Mouse (Mus musculus) right cerebral cortex, adult 18-20 months (tissue): ENCODE results near the gene Cfc1.

Experiments used
- DNase-seq: peaks from one replicate; pipeline ENCODE4 v3.0.0; 2022; ENCODE audit warnings: mixed read lengths

Gene Cfc1

DNA sequence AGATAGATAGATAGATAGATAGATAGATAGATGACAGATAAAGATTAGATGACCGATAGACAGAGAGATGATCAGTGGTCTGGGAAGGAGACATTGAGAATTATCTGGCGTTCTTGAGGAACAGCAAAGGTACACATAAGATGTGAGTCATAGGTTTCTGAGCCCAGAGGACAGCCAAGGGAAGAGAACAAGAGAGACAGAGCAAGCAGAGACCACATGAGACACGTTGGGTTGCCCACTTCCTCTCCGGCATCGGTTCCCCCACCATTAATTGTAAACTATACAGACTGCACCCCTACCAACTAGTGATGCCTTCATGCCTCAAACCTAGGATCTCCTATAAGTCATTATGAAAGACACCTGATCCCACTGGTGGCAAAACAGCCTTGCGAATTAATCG is 18.8 kb downstream of the Cfc1 start:
- no peak for DNase-seq

GRCm38 (mm10) chr1:34560843-34561242 is 25.4 kb downstream of the Cfc1 start, which contains the start of gene Prss40:
Gene Prss40, minus strand, starts transcription at chr1:34560943.
- no peak for DNase-seq

DNA sequence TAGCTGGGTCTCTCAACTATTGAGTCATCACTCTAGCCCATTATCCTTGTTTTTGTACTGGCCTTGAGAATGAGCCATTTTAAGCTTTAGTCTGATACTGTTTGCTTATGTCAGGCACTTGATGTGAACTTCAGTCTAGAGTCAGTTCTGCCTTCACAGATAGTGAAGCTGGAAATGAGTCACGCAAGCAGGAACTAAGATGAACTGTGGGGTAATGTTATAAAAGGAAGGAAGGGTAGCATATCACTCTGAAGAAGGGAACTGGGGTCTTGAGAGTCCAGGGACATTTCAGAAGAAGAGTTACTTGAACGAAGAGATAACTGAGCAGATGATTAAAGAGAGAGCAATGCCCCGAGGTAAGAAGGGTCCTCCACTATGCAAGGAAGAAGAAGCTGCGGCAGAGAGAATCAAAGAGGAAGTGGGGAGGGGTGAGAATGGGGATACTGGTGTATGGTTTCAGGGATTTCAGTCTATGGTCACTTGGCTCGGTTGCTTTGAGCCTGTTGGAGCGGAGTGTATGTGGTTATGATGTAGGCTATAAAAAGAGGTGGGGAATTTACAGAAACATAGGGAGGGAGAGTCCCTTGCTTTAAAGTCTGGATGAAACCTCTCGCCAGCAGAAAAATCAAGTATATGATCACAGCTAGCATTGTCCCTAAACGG is 29.1 kb downstream of the Cfc1 start:
- DNase-seq = no peak

DNA sequence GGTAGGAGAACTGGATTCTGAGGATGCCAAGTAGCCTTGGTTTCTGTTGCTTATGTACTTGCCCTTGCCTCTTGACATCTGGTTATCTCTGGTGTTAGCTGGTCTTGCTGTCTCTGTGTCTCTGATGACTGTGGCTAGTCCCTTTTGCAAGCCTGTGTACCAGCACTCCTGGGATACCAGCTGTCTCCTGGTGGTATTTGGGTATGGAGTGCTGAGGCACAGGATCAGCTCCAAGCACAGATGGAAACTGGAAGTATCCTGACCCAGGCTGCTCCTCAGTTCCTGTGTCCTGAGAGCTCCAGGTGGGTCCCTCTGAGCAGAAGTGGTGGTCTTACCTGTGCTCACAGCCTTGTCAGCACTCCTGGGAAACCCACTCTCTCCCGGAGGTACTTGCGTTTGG is 32.7 kb downstream of the Cfc1 start:
- no peak for DNase-seq

- DNase-seq = no peak
Measured at GRCm38 (mm10) chr1:34569876-34570275, 34.4 kb downstream of the Cfc1 start.

- DNase-seq = peak; percentile 71
Measured at GRCm38 (mm10) chr1:34571431-34571830, 36.0 kb downstream of the Cfc1 start.

- DNase-seq = no peak
Measured at GRCm38 (mm10) chr1:34573221-34573620, 37.8 kb downstream of the Cfc1 start.

- DNase-seq = peak; percentile 89
Measured at GRCm38 (mm10) chr1:34578851-34579781, 43.7 kb downstream of the Cfc1 start, which contains the start of gene Amer3. Gene Amer3, plus strand, starts transcription at chr1:34579657.

DNA sequence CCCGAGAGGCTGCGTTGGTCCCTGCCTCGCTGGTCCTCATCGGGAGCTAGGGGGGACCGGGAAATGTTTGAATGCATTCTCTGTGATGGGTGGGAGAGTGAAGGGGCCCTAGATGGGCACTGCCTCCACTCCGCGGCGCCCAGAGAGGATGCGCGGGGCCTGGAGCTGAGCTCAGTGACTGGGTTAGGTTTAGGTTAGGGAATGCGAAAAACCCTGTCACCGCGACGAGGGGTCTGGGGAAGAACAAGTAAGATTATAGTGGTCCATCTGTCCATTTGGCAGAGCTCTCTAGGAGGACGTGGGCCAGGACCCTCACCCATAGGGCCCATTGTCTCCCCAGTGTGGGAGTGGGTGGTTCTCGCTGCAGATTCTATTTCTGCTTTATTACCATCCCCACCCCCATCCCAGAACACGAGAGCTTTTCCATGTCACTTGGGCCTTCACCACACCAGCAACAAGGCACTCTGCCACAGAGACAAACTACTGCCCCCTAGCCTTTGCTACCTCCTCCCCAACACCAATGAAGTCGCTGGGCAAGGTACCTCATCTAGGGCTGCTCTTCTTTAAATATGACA is 44.4 kb downstream of the Cfc1 start:
- peak; percentile 44 for DNase-seq

- no peak for DNase-seq
Measured at GRCm38 (mm10) chr1:34582218-34582617, 46.8 kb downstream of the Cfc1 start.

- peak; percentile 64 for DNase-seq
Measured at GRCm38 (mm10) chr1:34583821-34584263, 48.4 kb downstream of the Cfc1 start.

DNA sequence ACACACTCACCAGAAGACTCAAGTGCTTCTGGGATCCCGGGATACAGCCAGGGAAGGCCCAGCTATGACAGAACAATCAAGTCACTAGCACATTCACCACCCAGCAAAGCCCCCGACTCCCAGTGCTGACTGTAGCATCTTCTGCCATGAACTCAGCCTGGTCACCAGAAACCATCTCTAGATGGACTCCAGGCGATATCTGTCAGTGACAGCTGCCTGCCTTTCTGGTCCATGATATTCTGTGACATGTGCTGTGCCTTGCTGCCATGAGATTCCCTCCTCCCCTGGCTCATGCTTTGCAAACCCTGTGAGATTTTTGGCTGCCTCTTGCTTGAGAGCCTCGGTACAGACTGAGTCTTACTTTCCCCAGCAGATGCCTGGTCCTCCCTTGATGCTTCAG is 49.3 kb downstream of the Cfc1 start:
- DNase-seq = no peak

GRCm38 (mm10) chr1:34587298-34588096 is 52.0 kb downstream of the Cfc1 start:
- DNase-seq = no peak
